Mouse (Mus musculus) heart, postnatal 14 days (tissue): ENCODE results near the gene Speer4a. TPM values are rescaled to one million over a fixed set of nuclear protein-coding genes. Genes with fewer than 3 reads are reported as not detected.
"Not testable (repeated sequence)": the region's sequence is repeated elsewhere in the genome, so short reads cannot be mapped to it uniquely, and the experiment has no call there.

Source experiments
- DNase-seq, 2 experiments: peaks; one replicate each; pipeline ENCODE4 v3.0.0; 2021 to 2022
- intact Hi-C: fragments of 180-260 bp; cut with DNase I; formaldehyde crosslinking; loops from one replicate; pipeline ENCODE4 v1.15.1; 2025
- long read RNA-seq, 2 experiments: library from polyadenylated mRNA; stranded (forward); transcript quantifications; one replicate each; pipeline ENCODE4 v2.0.0; 2021
- total RNA-seq, 2 experiments: library from RNA; stranded (reverse); gene quantifications; 2 replicates each; pipeline ENCODE4 v1.2.3; 2021

The Speer4a gene
- not detected for total RNA-seq
- long read RNA-seq, experiment 1 = 0 reads
- long read RNA-seq, experiment 2 = 0 reads

GRCm38 (mm10) chr5:26039458-26039857 lies at the start of gene Speer4a:
Speer4a (minus strand) TSS chr5:26039558.
- intact Hi-C loops, DNase-seq: not testable (repeated sequence)

DNA sequence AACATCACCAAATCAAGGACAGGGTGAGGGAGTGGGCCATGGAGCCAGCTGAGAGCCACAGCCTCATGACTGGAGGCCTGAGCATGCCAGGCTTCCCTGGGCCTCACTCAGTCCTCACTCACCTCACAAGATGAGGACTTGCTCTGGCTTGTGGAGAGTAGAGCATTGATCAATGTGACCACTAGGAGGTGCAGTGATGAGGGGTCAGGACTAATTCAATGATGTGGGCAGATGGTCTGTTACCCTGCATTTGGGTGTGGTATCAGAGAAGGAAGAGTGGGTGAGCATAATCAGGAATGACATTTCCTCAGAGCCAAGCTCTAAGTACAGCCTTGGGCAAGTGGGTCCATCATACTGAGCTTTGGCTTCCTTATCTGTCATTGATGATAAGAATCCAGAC lies 39.7 kb upstream of the Speer4a start:
- DNase-seq, intact Hi-C loops: not testable (repeated sequence)

DNA sequence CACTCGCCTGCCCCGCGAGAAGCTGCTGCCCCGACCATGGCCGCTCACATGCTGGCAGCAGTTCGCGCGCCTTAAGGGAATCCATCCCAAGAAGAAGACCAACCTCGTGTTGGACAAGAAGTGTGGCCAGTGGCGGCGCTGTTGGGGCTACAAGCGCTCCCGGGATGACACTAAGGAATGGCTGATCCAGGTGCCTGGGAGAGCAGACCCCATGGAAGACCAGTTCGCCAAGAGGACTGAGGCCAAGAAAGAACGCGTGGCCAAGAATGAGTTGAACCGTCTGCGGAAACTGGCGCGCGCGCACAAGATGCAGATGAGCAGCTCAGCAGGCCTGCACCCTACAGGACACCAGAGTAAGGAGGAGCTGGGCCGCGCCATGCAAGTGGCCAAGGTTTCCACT lies 31.4 kb upstream of the Speer4a start:
- intact Hi-C loops = no loop called here
- no peak for DNase-seq

DNA sequence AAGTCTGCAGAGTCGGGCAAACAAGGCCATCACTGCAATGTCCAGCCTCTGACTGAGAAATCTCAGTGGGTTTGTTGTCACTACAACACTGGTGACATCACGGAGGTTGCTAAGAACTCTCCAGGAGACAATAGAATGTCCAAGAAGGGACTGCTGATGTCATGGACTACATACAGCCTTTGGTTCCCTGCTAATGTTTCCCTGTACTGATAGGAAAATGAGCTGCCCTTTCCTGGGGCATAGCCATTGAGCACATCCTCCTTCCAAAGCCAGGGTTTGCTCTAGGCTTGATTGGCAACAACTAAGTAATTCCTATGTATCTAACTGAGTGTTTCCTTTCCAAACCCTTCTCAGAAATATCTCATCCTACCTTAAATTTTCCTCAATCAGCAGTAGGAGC lies 19.1 kb upstream of the Speer4a start, which contains the start of gene Gm7347:
Gm7347 (minus strand) TSS at position 101 of the 400 bp plus-strand sequence.
- intact Hi-C loops, DNase-seq: not testable (repeated sequence)

DNA sequence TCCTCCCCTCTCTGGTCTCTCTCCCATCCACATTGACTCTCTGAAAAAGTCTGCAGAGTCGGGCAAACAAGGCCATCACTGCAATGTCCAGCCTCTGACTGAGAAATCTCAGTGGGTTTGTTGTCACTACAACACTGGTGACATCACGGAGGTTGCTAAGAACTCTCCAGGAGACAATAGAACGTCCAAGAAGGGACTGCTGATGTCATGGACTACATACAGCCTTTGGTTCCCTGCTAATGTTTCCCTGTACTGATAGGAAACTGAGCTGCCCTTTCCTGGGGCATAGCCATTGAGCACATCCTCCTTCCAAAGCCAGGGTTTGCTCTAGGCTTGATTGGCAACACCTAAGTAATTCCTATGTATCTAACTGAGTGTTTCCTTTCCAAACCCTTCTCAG lies 16.5 kb downstream of the Speer4a start, which contains the start of gene Gm5862:
Gm5862 (minus strand) TSS at position 101 of the 400 bp plus-strand sequence.
- intact Hi-C loops, DNase-seq: not testable (repeated sequence)

DNA sequence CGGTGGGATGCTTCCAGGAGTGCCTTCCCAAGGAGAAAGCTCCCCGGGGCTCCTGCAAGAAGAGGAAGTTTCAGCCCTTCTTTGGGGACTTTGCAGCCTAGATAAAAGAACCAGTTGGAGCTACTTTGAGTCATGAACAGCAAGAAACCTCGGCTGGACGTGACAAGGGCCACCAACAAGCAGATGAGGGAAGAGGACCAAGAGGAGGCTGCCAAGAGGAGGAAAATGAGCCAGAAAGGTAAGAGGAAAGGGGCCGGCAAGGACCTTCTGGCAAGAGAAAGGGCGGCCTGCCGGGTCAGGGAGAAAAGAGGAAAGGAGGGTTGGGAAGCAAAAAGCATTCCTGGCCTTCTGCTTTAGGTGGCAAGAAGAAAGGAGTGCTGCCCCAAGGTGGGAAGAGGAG lies 31.7 kb downstream of the Speer4a start:
- DNase-seq, intact Hi-C loops: not testable (repeated sequence)

GRCm38 (mm10) chr5:26006937-26007695 lies 32.2 kb downstream of the Speer4a start:
- peak; percentile 1 to 3 for DNase-seq
- intact Hi-C loops = not testable (repeated sequence)

DNA sequence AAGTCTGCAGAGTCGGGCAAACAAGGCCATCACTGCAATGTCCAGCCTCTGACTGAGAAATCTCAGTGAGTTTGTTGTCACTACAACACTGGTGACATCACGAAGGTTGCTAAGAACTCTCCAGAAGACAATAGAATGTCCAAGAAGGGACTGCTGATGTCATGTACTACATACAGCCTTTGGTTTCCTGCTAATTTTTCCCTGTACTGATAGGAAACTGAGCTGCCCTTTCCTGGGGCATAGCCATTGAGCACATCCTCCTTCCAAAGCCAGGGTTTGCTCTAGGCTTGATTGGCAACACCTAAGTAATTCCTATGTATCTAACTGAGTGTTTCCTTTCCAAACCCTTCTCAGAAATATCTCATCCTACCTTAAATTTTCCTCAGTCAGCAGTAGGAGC lies 34.7 kb downstream of the Speer4a start, which contains the start of gene Gm1979:
Gm1979 (minus strand) TSS at position 101 of the 400 bp plus-strand sequence.
- intact Hi-C loops, DNase-seq: not testable (repeated sequence)

GRCm38 (mm10) chr5:25988550-25988949 lies 50.8 kb downstream of the Speer4a start, which contains the start of gene Gm21698:
Gm21698 (minus strand) TSS chr5:25988650.
- intact Hi-C loops, DNase-seq: not testable (repeated sequence)

Other genes with a start within 250 kb of the Speer4a start
- gene Gm21663, start 97.2 kb downstream of the Speer4a start, total RNA-seq = not detected
- gene Gm21671, start 85.1 kb downstream of the Speer4a start, total RNA-seq = not detected
- not detected for gene Gm21680, start 66.9 kb downstream of the Speer4a start, total RNA-seq
- gene Gm21698, start 50.9 kb downstream of the Speer4a start, total RNA-seq = not detected
- not detected for gene Gm1979, start 34.8 kb downstream of the Speer4a start, total RNA-seq
- not detected for gene Gm5862, start 16.6 kb downstream of the Speer4a start, total RNA-seq
- not detected for gene Gm7347, start 19.0 kb upstream of the Speer4a start, total RNA-seq
- gene Gm10471, start 49.7 kb upstream of the Speer4a start, total RNA-seq = not detected
- not detected for gene 5031410I06Rik, start 65.8 kb upstream of the Speer4a start, total RNA-seq
- not detected for gene Gm10220, start 81.9 kb upstream of the Speer4a start, total RNA-seq
- not detected for gene Gm7361, start 218.1 kb upstream of the Speer4a start, total RNA-seq